Mouse (Mus musculus): ENCODE measurements around the gene Stub1. TPM values are rescaled to one million over a fixed set of nuclear protein-coding genes. Genes with fewer than 3 reads are reported as not detected.

The Stub1 gene
- polyA plus RNA-seq, 1 experiment from 2014 or later: 322 TPM

DNA sequence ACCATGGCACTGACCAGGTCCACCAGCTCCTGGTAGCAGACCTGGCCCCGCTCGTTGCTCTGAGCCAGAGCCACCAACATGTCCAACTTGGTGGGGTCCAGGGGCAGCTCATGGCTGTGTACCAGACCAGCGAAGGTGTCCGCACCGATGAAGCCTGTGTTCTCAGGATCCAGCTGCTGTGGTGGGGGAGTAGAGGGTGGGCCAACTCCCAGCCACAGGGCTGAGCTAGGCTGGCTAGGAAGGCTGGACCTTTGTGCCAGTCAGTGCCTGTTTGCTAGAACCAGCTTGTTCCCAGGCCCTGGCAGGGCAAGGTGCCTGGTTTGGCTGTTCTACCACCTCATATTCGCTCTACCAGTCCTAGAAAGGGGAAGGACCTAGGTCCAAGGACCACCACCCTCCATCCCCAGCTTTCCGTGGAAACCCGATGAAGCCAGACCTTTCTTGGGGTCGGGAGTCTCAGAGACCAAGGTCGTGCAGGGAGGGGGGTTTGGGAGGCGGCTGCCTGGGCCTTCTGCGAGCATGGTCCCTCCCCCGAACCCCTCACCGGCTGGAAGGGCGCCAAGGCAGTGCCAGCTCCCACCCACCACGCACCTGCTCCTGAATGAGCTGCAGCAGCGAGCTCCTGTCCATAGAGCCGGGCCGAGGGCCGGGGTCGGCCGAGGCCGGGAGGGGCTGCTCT is 3.3 kb upstream of the Stub1 start:
- peaks cover 33% of the 10 kb centered on the region for H3K4me1 ChIP-seq (replicated peaks; ENCODE audit: control insufficient read depth, insufficient read depth, low read length)
- no peak for ATAC-seq (replicated peaks; ENCODE audit: low FRiP score)

DNA sequence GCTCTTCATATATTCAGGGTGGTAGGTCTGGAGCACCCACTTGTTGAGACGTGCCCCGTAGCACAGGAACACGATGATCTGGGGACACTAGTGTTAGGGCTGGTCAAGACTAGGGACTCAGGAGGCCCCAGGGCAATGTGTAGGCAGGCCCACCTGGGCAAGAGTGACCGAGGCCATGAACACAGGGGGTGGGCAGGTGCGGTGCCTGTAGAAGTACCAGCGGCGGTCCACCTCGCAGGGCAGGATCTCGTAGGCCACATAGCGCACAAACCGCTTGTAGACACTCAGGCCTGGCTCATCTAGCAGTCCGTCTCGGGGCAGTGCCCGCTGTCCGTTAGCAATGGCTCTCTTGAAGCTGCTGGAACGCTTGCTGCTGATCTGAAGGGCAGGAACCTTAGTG is 2.6 kb upstream of the Stub1 start:
- no peak overlapping the region for H3K9ac ChIP-seq (ENCODE audit: low read length)
- H3K9me3 ChIP-seq (ENCODE audit: control insufficient read depth, low read length): no peaks in the 10 kb centered on the region
- DNase-seq (ENCODE audit: low spot score): peak; percentile 59
- peaks cover 36% of the 10 kb centered on the region for H3K4me1 ChIP-seq (replicated peaks; ENCODE audit: control insufficient read depth, insufficient read depth, low read length)
- no peak overlapping the region for H3K27ac ChIP-seq (ENCODE audit: low read depth, low read length)
- no peak overlapping the region for H3K4me2 ChIP-seq (ENCODE audit: low read depth, low read length, severe bottlenecking)
- no peak for ATAC-seq (replicated peaks; ENCODE audit: low FRiP score)
- no peak overlapping the region for H3K4me3 ChIP-seq (ENCODE audit: low read depth, low read length)
- 92% methylated on average over 16 of the region's 16 CpGs for WGBS
- no peaks in the 10 kb centered on the region for H3K27me3 ChIP-seq (ENCODE audit: control insufficient read depth, insufficient read depth, low read length)
- peaks cover 9% of the 10 kb centered on the region; the same call in 1 of the 2 replicates for H3K36me3 ChIP-seq (ENCODE audit: control insufficient read depth, insufficient read depth, low read length)

More for the DNA sequence above, 3.3 kb upstream of the Stub1 start:
- peak; percentile 63 for DNase-seq (ENCODE audit: low spot score)
- H3K4me3 ChIP-seq (ENCODE audit: low read depth, low read length): peak overlapping the region; percentile 30
- WGBS: 23% methylated on average over 23 of the region's 23 CpGs
- peak overlapping the region; percentile 79 for H3K4me2 ChIP-seq (ENCODE audit: low read depth, low read length, severe bottlenecking)
- peaks cover 11% of the 10 kb centered on the region for H3K36me3 ChIP-seq (ENCODE audit: control insufficient read depth, insufficient read depth, low read length)
- H3K27ac ChIP-seq (ENCODE audit: low read depth, low read length): peak overlapping the region; percentile 50
- H3K9me3 ChIP-seq (ENCODE audit: control insufficient read depth, low read length): no peaks in the 10 kb centered on the region
- H3K9ac ChIP-seq (ENCODE audit: low read length): peak overlapping the region; percentile 58
- no peaks in the 10 kb centered on the region for H3K27me3 ChIP-seq (ENCODE audit: control insufficient read depth, insufficient read depth, low read length)

DNA sequence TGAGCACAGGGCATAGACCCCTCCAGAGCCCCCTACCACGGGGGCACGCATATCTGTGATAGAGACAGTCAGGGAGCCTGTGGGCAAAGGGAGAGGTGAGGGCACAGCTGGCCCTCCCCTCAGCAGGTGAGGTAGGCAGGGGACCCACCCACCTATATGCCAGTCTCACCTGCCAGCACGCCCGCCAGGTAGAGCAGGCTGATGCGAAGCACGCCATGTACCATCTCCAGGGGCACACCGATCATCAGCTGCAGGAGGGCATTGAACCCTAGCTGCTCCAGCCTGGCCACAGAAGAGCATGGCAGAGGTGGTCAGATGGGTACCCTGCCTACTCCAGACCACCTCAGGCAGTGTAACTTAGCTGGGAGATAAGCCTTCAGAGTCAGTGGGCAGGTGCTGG is 2.1 kb upstream of the Stub1 start:
- H3K4me2 ChIP-seq (ENCODE audit: low read depth, low read length, severe bottlenecking): no peak overlapping the region
- H3K4me1 ChIP-seq (replicated peaks; ENCODE audit: control insufficient read depth, insufficient read depth, low read length): peaks cover 36% of the 10 kb centered on the region
- H3K27ac ChIP-seq (ENCODE audit: low read depth, low read length): no peak overlapping the region
- no peak overlapping the region for H3K4me3 ChIP-seq (ENCODE audit: low read depth, low read length)
- no peak for ATAC-seq (replicated peaks; ENCODE audit: low FRiP score)
- H3K36me3 ChIP-seq (ENCODE audit: control insufficient read depth, insufficient read depth, low read length): peaks cover 13% of the 10 kb centered on the region; the same call in 1 of the 2 replicates
- 96% methylated on average over 7 of the region's 7 CpGs for WGBS
- no peak for DNase-seq (ENCODE audit: low spot score)
- no peak overlapping the region for H3K9ac ChIP-seq (ENCODE audit: low read length)
- no peaks in the 10 kb centered on the region for H3K27me3 ChIP-seq (ENCODE audit: control insufficient read depth, insufficient read depth, low read length)
- H3K9me3 ChIP-seq (ENCODE audit: control insufficient read depth, low read length): no peaks in the 10 kb centered on the region

DNA sequence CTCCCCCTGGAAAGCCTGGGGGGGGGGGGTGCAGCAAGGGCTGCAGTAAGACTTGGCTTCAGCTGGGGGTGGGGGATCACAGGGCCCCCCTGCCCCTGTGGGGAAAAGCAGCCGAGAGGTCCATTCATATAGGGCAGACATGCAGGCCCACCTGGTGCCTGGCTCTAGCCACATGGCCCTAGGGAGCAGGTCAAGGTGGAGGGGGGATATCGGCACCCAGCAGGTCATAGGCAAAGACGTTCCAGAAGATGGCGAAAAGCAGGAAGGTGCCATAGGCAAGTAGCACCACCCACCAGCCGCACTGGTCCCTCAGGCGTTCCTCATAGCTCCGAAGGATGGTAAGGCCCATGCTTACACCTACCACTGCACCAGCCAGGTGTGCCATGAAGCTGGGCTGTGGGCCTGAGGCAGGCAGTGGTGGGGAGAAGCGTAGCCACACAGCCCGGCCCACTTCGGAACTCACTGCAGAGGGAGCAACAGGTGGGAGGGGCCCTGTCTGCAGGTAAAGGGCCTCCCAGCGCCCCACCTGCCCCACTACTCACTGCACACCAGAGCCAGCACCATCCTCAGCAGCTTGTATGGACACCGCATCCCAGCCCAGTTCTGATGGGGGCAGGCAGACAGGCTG is 1.5 kb upstream of the Stub1 start:
- ATAC-seq (replicated peaks; ENCODE audit: low FRiP score) (no peak), DNase-seq (ENCODE audit: low spot score) (peak; percentile 56)
- H3K4me1 ChIP-seq (replicated peaks; ENCODE audit: control insufficient read depth, insufficient read depth, low read length): peaks cover 40% of the 10 kb centered on the region
- H3K27ac ChIP-seq (ENCODE audit: low read depth, low read length): no peak overlapping the region
- H3K9ac ChIP-seq (ENCODE audit: low read length): peak overlapping the region; percentile 78
- H3K9me3 ChIP-seq (ENCODE audit: control insufficient read depth, low read length): no peaks in the 10 kb centered on the region
- no peaks in the 10 kb centered on the region for H3K27me3 ChIP-seq (ENCODE audit: control insufficient read depth, insufficient read depth, low read length)
- peak overlapping the region; percentile 95; the same call in 1 of the 2 replicates for H3K4me2 ChIP-seq (ENCODE audit: low read depth, low read length, severe bottlenecking)
- peaks cover 11% of the 10 kb centered on the region; the same call in 1 of the 2 replicates for H3K36me3 ChIP-seq (ENCODE audit: control insufficient read depth, insufficient read depth, low read length)
- H3K4me3 ChIP-seq (ENCODE audit: low read depth, low read length): peak overlapping the region; percentile 83
- 91% methylated on average over 12 of the region's 12 CpGs for WGBS

DNA sequence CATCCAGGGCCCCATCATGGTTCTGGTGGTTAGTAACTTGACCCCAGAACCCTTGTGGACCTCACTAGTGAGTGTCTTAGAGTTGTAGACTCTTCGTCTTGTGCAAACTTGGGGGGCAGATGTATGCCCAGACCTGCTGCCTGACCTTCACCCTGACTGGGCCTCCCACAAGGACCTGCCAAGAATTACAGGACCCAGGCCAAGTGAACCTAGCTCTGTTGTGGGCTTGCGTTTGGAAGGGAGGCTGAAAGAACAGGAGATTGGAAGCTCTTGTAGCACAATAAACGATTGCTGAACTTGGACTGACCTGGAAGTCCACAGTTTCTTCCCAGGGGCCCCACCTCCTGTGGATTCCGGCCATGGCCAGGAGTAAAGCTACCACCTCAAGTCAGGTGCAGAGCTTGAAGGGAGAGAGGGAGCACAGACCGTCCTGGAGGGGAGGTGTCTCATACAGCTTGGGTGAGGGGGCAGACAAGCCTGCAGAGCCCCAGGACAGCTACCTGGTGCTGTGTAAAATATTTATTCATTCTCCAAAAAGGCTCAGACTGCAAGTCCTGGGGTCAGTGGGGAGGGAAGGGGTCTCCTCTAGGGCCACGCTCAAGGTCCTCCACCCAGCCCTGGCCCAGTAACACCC is 874 bp upstream of the Stub1 start:
- Histone ChIP-seq H3K36me3 (ENCODE audit: control insufficient read depth, insufficient read depth, low read length) (peaks cover 9% of the 10 kb centered on the region; the same call in 1 of the 2 replicates), H3K4me1 (replicated peaks; ENCODE audit: control insufficient read depth, insufficient read depth, low read length) (peaks cover 45% of the 10 kb centered on the region), H3K27me3 (ENCODE audit: control insufficient read depth, insufficient read depth, low read length) (no peaks in the 10 kb centered on the region), H3K9me3 (ENCODE audit: control insufficient read depth, low read length) (no peaks in the 10 kb centered on the region), H3K27ac (ENCODE audit: low read depth, low read length) (no peak overlapping the region; the same call in 1 of the 2 replicates), H3K4me3 (ENCODE audit: low read depth, low read length) (peak overlapping the region; percentile 83), H3K4me2 (ENCODE audit: low read depth, low read length, severe bottlenecking) (peak overlapping the region; percentile 95), H3K9ac (ENCODE audit: low read length) (peak overlapping the region; percentile 78)
- DNase-seq (ENCODE audit: low spot score): peak; percentile 52
- WGBS: 60% methylated on average over 6 of the region's 6 CpGs
- no peak for ATAC-seq (replicated peaks; ENCODE audit: low FRiP score)

DNA sequence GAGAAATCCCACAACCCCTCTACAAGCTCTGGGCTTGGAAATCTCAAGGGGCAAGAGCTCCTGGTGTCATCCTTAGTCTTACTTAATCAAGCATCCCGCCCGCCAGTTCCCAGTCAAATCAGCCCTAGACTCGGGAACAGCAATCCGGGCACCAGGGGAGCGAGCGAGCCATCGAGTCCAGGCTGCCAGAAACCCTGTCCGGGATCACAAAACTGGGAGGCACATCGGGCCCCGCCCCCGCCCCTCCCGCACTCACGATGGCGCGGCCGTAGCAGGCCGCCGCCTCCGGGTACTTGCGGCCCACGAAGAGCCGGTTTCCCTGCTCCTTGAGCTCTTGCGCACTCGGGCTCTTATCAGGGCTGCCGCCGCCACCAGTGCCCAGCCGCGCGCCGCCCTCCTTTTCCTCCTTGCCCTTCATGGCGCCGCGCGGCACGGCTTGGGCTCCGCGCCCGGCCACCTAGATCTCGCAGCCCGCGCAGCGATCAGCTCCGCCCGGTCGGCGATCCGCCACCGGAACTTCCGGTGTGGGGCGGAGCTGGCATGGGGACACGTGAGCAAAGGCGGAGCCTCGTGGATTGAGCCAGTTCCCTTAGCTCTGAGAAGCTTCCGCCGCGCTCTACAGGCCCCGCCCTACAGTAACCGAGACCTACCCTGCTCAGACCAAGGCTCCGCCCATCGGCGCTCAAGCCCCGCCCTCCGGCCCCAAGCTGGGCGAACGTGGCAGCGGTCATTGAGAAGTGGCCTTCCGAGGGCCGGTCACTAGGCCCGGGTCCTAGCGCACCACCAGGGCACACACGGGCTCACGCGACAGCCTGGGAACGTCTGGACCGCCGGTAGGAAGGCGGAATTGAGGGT is 541 bp downstream of the Stub1 start:
- Histone ChIP-seq H3K4me2 (ENCODE audit: low read depth, low read length, severe bottlenecking) (peak overlapping the region; percentile 95), H3K27me3 (ENCODE audit: control insufficient read depth, insufficient read depth, low read length) (no peaks in the 10 kb centered on the region), H3K27ac (ENCODE audit: low read depth, low read length) (peak overlapping the region; percentile 96), H3K4me1 (replicated peaks; ENCODE audit: control insufficient read depth, insufficient read depth, low read length) (peaks cover 49% of the 10 kb centered on the region), H3K9ac (ENCODE audit: low read length) (peak overlapping the region; percentile 87), H3K4me3 (ENCODE audit: low read depth, low read length) (peak overlapping the region; percentile 83), H3K36me3 (ENCODE audit: control insufficient read depth, insufficient read depth, low read length) (peaks cover 9% of the 10 kb centered on the region; the same call in 1 of the 2 replicates), H3K9me3 (ENCODE audit: control insufficient read depth, low read length) (no peaks in the 10 kb centered on the region)
- peak; percentile 89 for ATAC-seq (replicated peaks; ENCODE audit: low FRiP score)
- DNase-seq (ENCODE audit: low spot score): peak; percentile 99
- under 1% methylated on average over 71 of the region's 77 CpGs for WGBS

DNA sequence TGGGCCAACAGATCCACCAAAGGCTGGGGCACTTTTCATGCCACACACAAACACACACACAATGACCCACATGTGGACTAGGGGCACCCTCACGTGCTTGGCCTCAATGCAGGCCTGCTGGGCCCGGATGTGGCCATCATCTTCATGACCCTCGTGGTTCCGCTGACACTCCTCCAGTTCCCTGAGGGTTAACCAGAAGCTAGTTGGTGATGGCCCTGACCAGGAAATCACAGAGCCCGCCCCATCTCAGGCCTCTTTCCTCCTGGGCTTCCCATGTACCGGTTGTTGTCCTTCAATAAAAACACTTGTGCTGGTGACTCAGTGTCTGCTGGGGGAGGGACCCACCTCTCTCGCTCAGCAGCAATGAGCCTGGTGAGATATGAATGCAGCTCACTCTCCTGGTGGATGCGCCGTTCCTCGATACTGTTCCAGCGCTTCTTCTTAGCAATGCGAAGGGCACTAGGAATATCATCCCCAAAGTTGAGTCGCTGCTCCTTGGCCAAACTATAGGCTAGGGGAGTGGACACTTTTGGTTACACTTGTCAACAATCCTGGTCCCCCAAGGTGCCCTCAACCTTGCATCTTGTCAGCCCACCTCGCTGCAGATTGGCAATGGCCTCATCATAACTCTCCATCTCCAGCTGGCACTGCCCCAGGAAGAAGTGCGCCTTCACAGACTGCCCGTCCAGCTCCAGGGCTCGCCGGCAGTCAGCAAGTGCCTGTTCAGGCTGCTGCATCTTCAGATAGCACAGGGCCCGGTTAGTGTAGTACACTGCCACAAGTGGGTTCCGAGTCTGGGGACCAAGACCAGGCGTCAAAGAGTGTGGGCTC is 1.5 kb downstream of the Stub1 start:
- 70% methylated on average over 21 of the region's 21 CpGs for WGBS
- Histone ChIP-seq H3K4me3 (ENCODE audit: low read depth, low read length) (peak overlapping the region; percentile 83), H3K4me1 (replicated peaks; ENCODE audit: control insufficient read depth, insufficient read depth, low read length) (peaks cover 41% of the 10 kb centered on the region), H3K9me3 (ENCODE audit: control insufficient read depth, low read length) (no peaks in the 10 kb centered on the region), H3K36me3 (ENCODE audit: control insufficient read depth, insufficient read depth, low read length) (peaks cover 9% of the 10 kb centered on the region; the same call in 1 of the 2 replicates), H3K27me3 (ENCODE audit: control insufficient read depth, insufficient read depth, low read length) (no peaks in the 10 kb centered on the region), H3K9ac (ENCODE audit: low read length) (peak overlapping the region; percentile 87), H3K4me2 (ENCODE audit: low read depth, low read length, severe bottlenecking) (peak overlapping the region; percentile 76), H3K27ac (ENCODE audit: low read depth, low read length) (no peak overlapping the region)
- ATAC-seq (replicated peaks; ENCODE audit: low FRiP score) (no peak), DNase-seq (ENCODE audit: low spot score) (peak; percentile 57)
